Mouse (Mus musculus): ENCODE data around the gene Ceacam16.
A peak's percentile ranks its signal among the peaks of the same experiment; 100 is the strongest.

The Ceacam16 gene

GRCm38 (mm10) chr7:19816224-19816771 lies 44.8 kb downstream of the Ceacam16 start:
- ATAC-seq (ENCODE audit: low TSS enrichment), result no peak; the same call in 1 of the 2 replicates

DNA sequence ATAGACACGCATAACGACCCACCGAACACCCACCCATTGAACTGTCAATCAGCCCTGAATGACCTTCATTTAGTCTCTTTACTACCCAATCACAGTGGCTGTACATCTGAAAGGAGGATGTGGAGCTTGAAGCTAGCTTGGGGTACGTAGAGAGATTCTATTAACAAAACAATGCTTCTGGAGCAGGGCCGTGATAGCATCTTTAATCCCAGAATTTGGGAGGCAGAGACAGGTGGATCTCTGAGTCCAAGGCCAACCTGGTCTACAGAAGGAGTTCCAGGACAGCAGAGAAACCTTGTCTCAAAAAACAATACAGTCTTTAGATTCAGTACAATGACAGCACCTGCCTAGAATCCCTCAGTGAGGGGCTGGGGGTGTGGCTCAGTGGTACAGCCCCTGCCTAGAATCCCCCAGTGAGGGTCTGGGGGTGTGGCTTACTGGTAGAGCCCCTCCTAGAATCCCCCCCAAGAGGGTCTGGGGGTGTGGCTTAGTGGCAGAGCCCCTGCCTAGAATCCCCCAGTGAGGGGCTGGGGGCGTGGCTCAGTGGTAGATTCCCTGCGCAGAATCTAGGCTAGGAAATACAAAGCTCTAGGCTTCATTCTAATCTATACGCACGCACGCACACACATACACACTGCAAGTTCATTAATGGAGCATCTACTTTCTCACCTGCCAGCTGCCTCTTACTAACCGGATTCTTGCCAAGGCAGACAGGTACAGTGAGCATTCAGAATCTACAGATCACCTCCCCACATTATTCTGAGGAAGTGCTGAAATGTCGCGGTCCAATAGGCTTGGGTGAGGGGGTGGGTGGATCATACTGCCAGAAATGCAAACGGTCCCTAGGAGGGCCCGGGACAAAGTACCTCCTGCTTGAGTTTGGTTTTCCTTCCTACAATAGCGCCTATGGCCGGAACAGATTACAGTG lies 45.5 kb downstream of the Ceacam16 start:
- 0 out of 2 replicates have a peak, but pooled peaks have one; percentile 27 for ATAC-seq (ENCODE audit: low TSS enrichment)

DNA sequence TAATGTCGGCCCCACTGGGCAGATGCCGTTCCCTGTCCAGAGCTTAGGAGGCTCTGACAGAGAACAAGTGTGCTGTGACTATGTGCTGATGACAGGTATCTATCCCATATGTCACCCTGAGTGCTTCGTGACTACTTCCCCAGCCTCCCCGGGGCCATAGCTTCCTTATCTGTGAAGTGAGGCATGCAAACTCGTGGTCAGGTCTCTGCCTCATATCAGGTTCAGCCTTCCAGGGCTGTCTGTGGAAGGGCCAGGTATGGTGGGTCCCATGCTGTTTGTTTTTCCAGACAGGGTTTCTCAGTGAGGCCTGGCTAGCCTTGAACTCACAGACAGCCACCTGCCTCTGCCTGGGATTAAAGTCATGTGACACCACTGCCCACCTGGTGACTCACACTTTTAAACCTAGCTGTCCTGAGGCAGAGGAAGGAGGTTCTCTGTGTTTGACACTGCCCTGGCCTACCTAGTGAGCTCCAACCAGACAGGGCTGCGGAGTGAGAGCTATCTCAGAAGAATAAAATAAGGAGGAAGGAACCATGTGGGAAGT lies 47.4 kb downstream of the Ceacam16 start:
- no peak for ATAC-seq (ENCODE audit: low TSS enrichment)

DNA sequence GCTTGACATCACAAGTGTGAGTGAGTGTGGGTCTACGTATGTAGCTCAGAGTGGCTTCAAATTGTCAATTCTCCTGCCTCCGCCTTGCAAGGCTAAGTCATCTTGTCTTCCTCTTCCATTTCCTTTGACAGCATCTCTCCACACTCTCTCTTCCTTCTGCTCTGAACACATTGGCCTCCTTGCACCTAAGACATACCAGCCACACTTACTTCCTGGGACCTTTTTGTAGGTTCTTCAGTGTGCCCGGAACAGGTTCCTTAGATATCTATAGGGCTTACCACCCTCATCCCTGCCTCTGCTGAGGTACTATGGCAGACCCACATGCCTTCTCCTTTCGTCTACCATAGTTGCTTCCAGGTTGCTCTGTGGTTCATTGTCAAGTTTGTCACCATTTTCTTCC lies 47.9 kb downstream of the Ceacam16 start:
- no peak for ATAC-seq (ENCODE audit: low TSS enrichment)

DNA sequence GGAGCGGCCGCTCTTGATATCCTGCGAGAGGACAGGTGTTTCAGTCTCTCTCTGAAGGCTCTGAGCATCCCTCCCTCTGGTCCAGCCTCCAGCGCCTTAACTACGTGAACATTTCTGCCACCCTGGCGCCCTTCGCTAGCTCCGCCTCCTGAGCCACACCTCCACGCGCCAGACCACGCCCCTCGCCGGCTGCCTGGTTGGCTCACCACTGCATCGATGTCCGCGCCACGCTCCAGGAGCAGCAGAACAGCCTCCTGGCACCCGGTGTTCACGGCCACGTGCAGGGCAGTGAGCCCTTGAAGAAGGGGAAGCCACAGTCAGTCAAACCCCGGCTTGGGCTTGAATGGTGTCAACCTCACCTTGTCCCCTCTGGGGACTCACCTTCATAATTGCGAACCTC lies 50.0 kb downstream of the Ceacam16 start:
- peak; percentile 34; the same call in 1 of the 2 replicates for ATAC-seq (ENCODE audit: low TSS enrichment)

- ATAC-seq (ENCODE audit: low TSS enrichment), result 0 out of 2 replicates have a peak, but pooled peaks have one; percentile 55
Measured at GRCm38 (mm10) chr7:19809369-19809768, 51.7 kb downstream of the Ceacam16 start.

DNA sequence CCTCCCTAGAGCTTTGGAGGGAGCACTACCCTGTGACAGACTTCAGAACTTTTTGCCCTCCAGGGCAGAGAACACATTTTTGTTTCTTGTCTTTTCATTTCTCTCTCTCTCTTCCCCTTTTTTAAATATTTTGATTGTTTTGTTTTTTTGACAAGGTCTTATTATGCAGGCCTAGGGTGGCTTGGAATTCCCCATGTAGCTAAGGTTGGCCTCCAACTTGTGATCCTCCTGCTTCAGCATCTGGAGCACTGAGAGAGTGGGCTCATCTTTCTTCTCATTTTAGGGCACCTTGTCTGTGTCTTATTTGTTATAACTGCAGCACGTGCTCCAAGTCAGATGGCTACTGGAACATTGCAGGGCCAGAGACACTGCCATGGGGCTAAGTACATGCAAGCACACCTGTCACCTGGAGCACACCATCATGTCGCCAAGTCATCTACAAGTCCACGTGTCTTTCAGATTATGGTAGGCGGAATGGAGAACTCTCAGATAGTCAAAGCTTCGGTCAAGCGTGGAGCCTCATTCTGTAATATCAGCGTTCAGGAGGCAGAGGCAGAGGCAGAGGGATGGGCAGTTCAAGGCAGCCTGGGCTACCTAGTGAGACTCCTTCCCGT lies 54.6 kb downstream of the Ceacam16 start:
- ATAC-seq (ENCODE audit: low TSS enrichment), result no peak

- ATAC-seq (ENCODE audit: low TSS enrichment), result no peak; the same call in 1 of the 2 replicates
Measured at GRCm38 (mm10) chr7:19802995-19803394, 58.1 kb downstream of the Ceacam16 start.

All from frontal cortex, adult (tissue).